Mouse (Mus musculus) CH12.LX (cell line): ENCODE measurements around the gene Sobp. TPM values are rescaled to one million over a fixed set of nuclear protein-coding genes. Genes with fewer than 3 reads are reported as not detected.

Source experiments
- DNase-seq: peaks from one replicate; pipeline ENCODE4 v3.0.0-alpha.2; 2013; ENCODE audit errors: extremely low read depth
- H3K27ac ChIP-seq: 2 replicates; pipeline ENCODE4 v1.5.1; 2012; ENCODE audit warnings: low read depth, mild to moderate bottlenecking, control low read depth, moderate library complexity; ENCODE audit not compliant: insufficient read depth
- H3K27me3 ChIP-seq: replicated peaks from 2 replicates; pipeline ENCODE3; 2012; ENCODE audit warnings: inconsistent platforms
- H3K36me3 ChIP-seq, 2 experiments: replicated peaks in 1 of 2; 2 replicates each; pipeline versions ENCODE3 to v1.6.1; 2012; ENCODE audit warnings: inconsistent platforms in 1 of 2, low read length in 1 of 2, mild to moderate bottlenecking in 1 of 2, mixed read lengths in 1 of 2, moderate library complexity in 1 of 2; ENCODE audit not compliant: control insufficient read depth in 1 of 2, insufficient read depth in 1 of 2
- H3K4me1 ChIP-seq, 2 experiments: 2 replicates each; pipeline ENCODE4 v1.6.1; 2012; ENCODE audit warnings: inconsistent platforms in 1 of 2, moderate library complexity in 1 of 2; ENCODE audit not compliant: insufficient read depth in 2 of 2, control insufficient read depth in 1 of 2
- H3K4me2 ChIP-seq: 2 replicates; pipeline ENCODE4 v1.6.1; 2012; ENCODE audit warnings: low read depth, mild to moderate bottlenecking, control low read depth; ENCODE audit not compliant: poor library complexity, insufficient read depth, severe bottlenecking
- H3K4me3 ChIP-seq, 3 experiments: fragments of 150-350 bp in 1 of 3; sonication (generic) in 1 of 3; replicated peaks in 1 of 3; 2 replicates each; pipeline versions ENCODE3 to v1.5.1; 2011 to 2012; ENCODE audit warnings: low read depth in 2 of 3, low read length in 2 of 3, mild to moderate bottlenecking in 2 of 3, moderate library complexity in 2 of 3, control low read depth in 1 of 3, improper control_type of control experiment in 1 of 3, inconsistent platforms in 1 of 3, mixed read lengths in 1 of 3; ENCODE audit not compliant: poor library complexity in 1 of 3
- H3K79me2 ChIP-seq: replicated peaks from 2 replicates; pipeline ENCODE4 v1.6.1; 2012; ENCODE audit warnings: mild to moderate bottlenecking, moderate library complexity; ENCODE audit not compliant: control insufficient read depth, poor library complexity, insufficient read depth, severe bottlenecking; ENCODE audit errors: extremely low read depth
- H3K9ac ChIP-seq: 2 replicates; pipeline ENCODE4 v1.6.1; 2012; ENCODE audit warnings: low read depth, mild to moderate bottlenecking, control low read depth, moderate library complexity; ENCODE audit not compliant: insufficient read depth
- H3K9me3 ChIP-seq: replicated peaks from 2 replicates; pipeline ENCODE3; 2012; ENCODE audit warnings: low read length, inconsistent platforms, mixed read lengths
- BHLHE40 ChIP-seq: IDR thresholded peaks from 2 replicates; pipeline ENCODE4 v1.6.1; 2011; ENCODE audit warnings: mild to moderate bottlenecking, low read depth, low read length, improper control_type of control experiment
- CHD2 ChIP-seq: IDR thresholded peaks from 2 replicates; pipeline ENCODE4 v1.6.1; 2011; ENCODE audit warnings: low read length, improper control_type of control experiment
- ELF1 ChIP-seq: IDR thresholded peaks from 2 replicates; pipeline ENCODE4 v1.6.1; 2014; ENCODE audit warnings: low read depth, mild to moderate bottlenecking, inconsistent platforms, low read length, improper control_type of control experiment
- EP300 ChIP-seq: IDR thresholded peaks from 2 replicates; pipeline ENCODE4 v1.6.1; 2011; ENCODE audit warnings: low read length, improper control_type of control experiment
- ETS1 ChIP-seq: conservative IDR thresholded peaks from 2 replicates; pipeline ENCODE4 v1.6.1; 2012; ENCODE audit warnings: low read depth, mild to moderate bottlenecking, inconsistent platforms, low read length, improper control_type of control experiment, moderate library complexity
- HCFC1 ChIP-seq: IDR thresholded peaks from 2 replicates; pipeline ENCODE4 v1.6.1; 2012; ENCODE audit warnings: low read depth, mild to moderate bottlenecking, inconsistent platforms, low read length, improper control_type of control experiment
- JUN ChIP-seq: IDR thresholded peaks from 2 replicates; pipeline ENCODE4 v1.6.1; 2011; ENCODE audit warnings: low read depth, mild to moderate bottlenecking, low read length, improper control_type of control experiment, moderate library complexity; ENCODE audit not compliant: insufficient read depth
- MEF2A ChIP-seq: IDR thresholded peaks from 2 replicates; pipeline ENCODE4 v1.6.1; 2014; ENCODE audit warnings: low read depth, mild to moderate bottlenecking, inconsistent platforms, low read length, improper control_type of control experiment, borderline replicate concordance
- MXI1 ChIP-seq: IDR thresholded peaks from 2 replicates; pipeline ENCODE4 v1.6.1; 2011; ENCODE audit warnings: mild to moderate bottlenecking, low read depth, low read length, improper control_type of control experiment
- NELFE ChIP-seq: IDR thresholded peaks from 2 replicates; pipeline ENCODE4 v1.6.1; 2011; ENCODE audit warnings: low read depth, low read length, improper control_type of control experiment
- PAX5 ChIP-seq: IDR thresholded peaks from 2 replicates; pipeline ENCODE4 v1.6.1; 2012; ENCODE audit warnings: low read length, inconsistent platforms, mixed read lengths
- SMC3 ChIP-seq: IDR thresholded peaks from 2 replicates; pipeline ENCODE4 v1.6.1; 2011; ENCODE audit warnings: low read depth, low read length, improper control_type of control experiment
- TBP ChIP-seq: conservative IDR thresholded peaks from 2 replicates; pipeline ENCODE4 v1.6.1; 2011; ENCODE audit warnings: low read depth, low read length, improper control_type of control experiment
- TCF12 ChIP-seq: IDR thresholded peaks from 2 replicates; pipeline ENCODE4 v1.6.1; 2014; ENCODE audit warnings: low read depth, mild to moderate bottlenecking, inconsistent platforms, low read length, improper control_type of control experiment
- USF1 ChIP-seq: IDR thresholded peaks from 2 replicates; pipeline ENCODE4 v1.6.1; 2014; ENCODE audit warnings: low read depth, mild to moderate bottlenecking, inconsistent platforms, low read length, improper control_type of control experiment
- USF2 ChIP-seq: conservative IDR thresholded peaks from 2 replicates; pipeline ENCODE4 v1.6.1; 2011; ENCODE audit warnings: low read depth, low read length, improper control_type of control experiment
- ZC3H11A ChIP-seq: IDR thresholded peaks from 2 replicates; pipeline ENCODE4 v1.6.1; 2012; ENCODE audit warnings: low read depth, mild to moderate bottlenecking, inconsistent platforms, low read length, improper control_type of control experiment
- dilution Hi-C: fragments of 300-500 bp; cut with MboI; formaldehyde crosslinking; loops from 2 replicates; pipeline ENCODE4 v1.14.3; 2020; ENCODE audit warnings: low sequenced_read_pairs; ENCODE audit not compliant: extremely low pct_unique_long_range_greater_than_20kb, extremely low pct_ligation_motif_present
- in situ Hi-C: fragments of 300-500 bp; cut with MboI; formaldehyde crosslinking; loops from 3 replicates; pipeline ENCODE4 v1.14.3; 2019; ENCODE audit warnings: low sequenced_read_pairs, low pct_ligation_motif_present, low pct_unique_long_range_greater_than_20kb, mixed read lengths
- polyA plus RNA-seq: library from polyadenylated mRNA; unstranded; fragments of >175 nt; gene quantifications from 2 replicates; pipeline ENCODE4 v1.2.1, GENCODE M21; 2012; ENCODE audit warnings: low read depth; ENCODE audit not compliant: insufficient read length
- total RNA-seq, 2 experiments: library from RNA; depleted of rRNA; stranded (reverse); fragments of 300-350 nt in 1 of 2; fragments of >200 nt in 1 of 2; gene quantifications; 2 replicates each; pipeline ENCODE4 v1.2.3; 2012 to 2014

Sobp gene
- total and polyA plus RNA-seq, 3 experiments: 0.04 to 0.77 (median 0.08) TPM

DNA sequence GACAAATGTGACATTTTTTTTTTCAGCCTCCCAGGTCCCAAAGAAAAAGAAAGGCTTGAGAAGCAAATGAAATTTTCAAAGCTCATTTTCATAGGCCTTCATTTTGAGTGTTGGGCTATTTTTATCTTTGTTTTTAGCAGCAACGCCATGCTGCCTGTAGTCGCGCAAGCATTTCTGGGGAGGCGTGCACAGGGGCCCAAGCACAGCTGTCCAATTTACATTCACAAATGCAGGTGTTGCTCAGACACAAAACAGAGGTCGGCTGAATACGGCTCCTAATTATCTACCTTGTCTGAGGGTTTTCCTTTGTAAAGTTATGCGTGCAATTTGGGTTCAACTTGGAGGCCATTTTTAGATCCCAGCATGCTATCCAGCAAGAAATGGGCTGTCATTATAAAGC lies 49.8 kb downstream of the Sobp start:
- H3K79me2 ChIP-seq: no peaks in the 10 kb centered on the region
- dilution Hi-C loops: no loop called here
- no peak overlapping the region for H3K4me3 ChIP-seq
- no peaks in the 10 kb centered on the region for H3K36me3 ChIP-seq
- in situ Hi-C loops: no loop called here
- H3K9me3 ChIP-seq: no peaks in the 10 kb centered on the region
- no peak overlapping the region for H3K9ac ChIP-seq
- TF ChIP-seq PAX5 (no peak), TCF12 (peak; percentile 70), MEF2A (peak; percentile 84), ZC3H11A (no peak), CHD2 (no peak), NELFE (no peak), EP300 (peak; percentile 25; the same call in 1 of the 2 replicates), TBP (no peak), BHLHE40 (peak; percentile 72), JUN (no peak), USF1 (no peak), HCFC1 (no peak), ETS1 (peak; percentile 65; the same call in 1 of the 2 replicates), USF2 (no peak)
- DNase-seq: peak; percentile 55
- H3K4me1 ChIP-seq: peaks cover 8 to 38% of the 10 kb centered on the region in 2 experiments; a peak in 3 of 4 replicates
- no peak overlapping the region for H3K4me2 ChIP-seq
- no peak overlapping the region for H3K27ac ChIP-seq
- no peaks in the 10 kb centered on the region for H3K27me3 ChIP-seq

GRCm38 (mm10) chr10:43124156-43124555 lies 50.2 kb downstream of the Sobp start:
- Histone ChIP-seq H3K36me3 (no peaks in the 10 kb centered on the region), H3K9ac (no peak overlapping the region), H3K4me2 (peak overlapping the region; percentile 4; the same call in 1 of the 2 replicates), H3K27ac (no peak overlapping the region), H3K27me3 (no peaks in the 10 kb centered on the region)
- dilution Hi-C loops: no loop called here
- DNase-seq: peak; percentile 38
- TF ChIP-seq MXI1 (0 out of 2 replicates have a peak, but pooled peaks have one; percentile 33), ELF1 (0 out of 2 replicates have a peak, but pooled peaks have one; percentile 4), SMC3 (no peak)
- TF ChIP-seq, all 38 proteins: peak for 2
- Histone ChIP-seq H3K9me3 (no peaks in the 10 kb centered on the region), H3K79me2 (no peaks in the 10 kb centered on the region), H3K4me3 (no peak overlapping the region), H3K4me1 (peaks cover 8 to 38% of the 10 kb centered on the region in 2 experiments; a peak in 3 of 4 replicates)
- in situ Hi-C loops: no loop called here
